Mouse (Mus musculus) forebrain, embryonic 16.5 days (tissue): ENCODE measurements at regions not wholly inside any gene's neighbourhood (a gene's known extent, or its start where the extent isn't known, plus 50 kb on each side); places are given as distances from the start of the nearest gene placed in this dataset.

Source experiments
- ATAC-seq: fragments of 200-750 bp; cut with Nextera tagmentation; 2 replicates; pipeline ENCODE4 v1.8.0; 2017; ENCODE audit warnings: mild to moderate bottlenecking, moderate library complexity
- H3K27ac ChIP-seq: fragments of 300-500 bp; sonication (generic); 2 replicates; pipeline ENCODE4 v1.5.1; 2014; ENCODE audit warnings: low read length, control low read depth
- H3K27me3 ChIP-seq: fragments of 300-500 bp; sonication (generic); replicated peaks from 2 replicates; pipeline ENCODE4 v1.6.1; 2014; ENCODE audit warnings: low read length; ENCODE audit not compliant: control insufficient read depth, insufficient read depth
- H3K36me3 ChIP-seq: fragments of 300-500 bp; sonication (generic); 2 replicates; pipeline ENCODE4 v1.6.1; 2014; ENCODE audit not compliant: control insufficient read depth, insufficient read depth
- H3K4me1 ChIP-seq: fragments of 300-500 bp; sonication (generic); replicated peaks from 2 replicates; pipeline ENCODE4 v1.6.1; 2014; ENCODE audit warnings: low read length; ENCODE audit not compliant: control insufficient read depth, insufficient read depth
- H3K4me2 ChIP-seq: fragments of 300-500 bp; sonication (generic); 2 replicates; pipeline ENCODE4 v1.6.1; 2014; ENCODE audit warnings: mild to moderate bottlenecking, low read length, control low read depth
- H3K4me3 ChIP-seq: fragments of 300-500 bp; sonication (generic); replicated peaks from 2 replicates; pipeline ENCODE4 v1.5.1; 2014; ENCODE audit warnings: mild to moderate bottlenecking, low read length, control low read depth
- H3K9ac ChIP-seq: fragments of 300-500 bp; sonication (generic); replicated peaks from 2 replicates; pipeline ENCODE4 v1.6.1; 2014; ENCODE audit warnings: low read depth, low read length, control low read depth
- H3K9me3 ChIP-seq: fragments of 300-500 bp; sonication (generic); 2 replicates; pipeline ENCODE4 v1.6.1; 2016; ENCODE audit warnings: low read length; ENCODE audit not compliant: control insufficient read depth
- WGBS: fragments of 180-500 bp; shearing (Covaris S2); extraction: QIAGEN DNeasy Blood & Tissue Kit; methylation state at CpG from one replicate; pipeline ENCODE4 v1.1.7; 2014; 5-methylcytosine and 5-hydroxymethylcytosine counted together

GRCm38 (mm10) chr4:99597781-99598180 lies 58.3 kb upstream of the Foxd3 start:
- peaks cover 7% of the 10 kb centered on the region; the same call in 1 of the 2 replicates for H3K27me3 ChIP-seq
- H3K36me3 ChIP-seq = no peaks in the 10 kb centered on the region
- H3K4me2 ChIP-seq = no peak overlapping the region
- H3K27ac ChIP-seq = no peak overlapping the region
- no peaks in the 10 kb centered on the region for H3K9me3 ChIP-seq
- H3K4me1 ChIP-seq = 0 out of 2 replicates have a peak, but pooled peaks cover 8% of the 10 kb centered on the region
- H3K4me3 ChIP-seq = no peak overlapping the region
- WGBS = 57% methylated on average over 5 of the region's 5 CpGs
- ATAC-seq = no peak
- no peak overlapping the region for H3K9ac ChIP-seq

DNA sequence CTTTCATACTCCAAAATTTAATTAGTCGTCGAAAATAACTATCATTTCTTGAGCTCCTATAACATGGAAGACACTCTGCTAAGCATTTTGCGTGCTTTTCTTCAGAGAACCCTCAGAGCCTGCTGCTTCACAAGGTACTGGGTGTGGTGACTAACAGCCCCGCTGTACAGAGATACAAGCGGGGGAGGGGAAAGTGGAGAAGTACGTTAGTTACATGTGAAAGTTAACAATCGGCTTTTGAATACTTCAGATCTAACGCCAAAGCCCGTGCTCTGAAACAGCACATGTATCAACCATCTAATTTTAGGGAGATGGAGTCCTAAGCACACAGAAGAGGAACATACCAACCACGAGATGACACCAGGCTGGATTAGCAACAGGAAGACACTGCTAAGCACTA lies 55.4 kb upstream of the Foxd3 start:
- H3K9me3 ChIP-seq = no peaks in the 10 kb centered on the region
- H3K9ac ChIP-seq = no peak overlapping the region
- H3K4me3 ChIP-seq = no peak overlapping the region
- H3K4me1 ChIP-seq = 0 out of 2 replicates have a peak, but pooled peaks cover 8% of the 10 kb centered on the region
- H3K36me3 ChIP-seq = no peaks in the 10 kb centered on the region
- ATAC-seq = no peak
- H3K4me2 ChIP-seq = peak overlapping the region; percentile 1; the same call in 1 of the 2 replicates
- peaks cover 7% of the 10 kb centered on the region; the same call in 1 of the 2 replicates for H3K27me3 ChIP-seq
- 46% methylated on average over 10 of the region's 10 CpGs for WGBS
- H3K27ac ChIP-seq = no peak overlapping the region

DNA sequence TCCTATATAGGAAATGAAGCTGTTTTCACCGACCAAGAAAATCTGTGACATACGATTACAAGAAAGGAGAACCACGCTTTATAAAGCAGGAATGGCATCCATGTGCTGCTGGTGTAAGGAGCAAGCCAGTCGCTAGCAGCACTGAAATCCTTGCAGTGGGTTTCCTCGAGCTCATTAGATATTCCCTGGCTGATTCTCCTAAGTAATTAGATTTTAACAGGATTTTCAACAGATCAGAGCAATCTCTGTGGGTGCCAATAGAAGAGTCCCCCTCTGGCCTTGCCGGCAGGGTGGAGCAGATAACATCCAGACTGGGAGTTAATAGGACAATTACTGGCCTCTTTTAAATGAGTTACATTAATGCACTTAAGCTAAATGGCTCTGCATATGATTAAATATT lies 54.6 kb upstream of the Foxd3 start:
- Histone ChIP-seq H3K4me1 (0 out of 2 replicates have a peak, but pooled peaks cover 8% of the 10 kb centered on the region), H3K9ac (no peak overlapping the region), H3K27ac (no peak overlapping the region), H3K4me2 (no peak overlapping the region), H3K4me3 (no peak overlapping the region), H3K9me3 (no peaks in the 10 kb centered on the region), H3K36me3 (no peaks in the 10 kb centered on the region), H3K27me3 (peaks cover 7% of the 10 kb centered on the region; the same call in 1 of the 2 replicates)
- no peak for ATAC-seq
- 16% methylated on average over 6 of the region's 6 CpGs for WGBS
